Mouse (Mus musculus) small intestine, adult 10 weeks (tissue): Measurements from ENCODE around the gene Fam47e. TPM values are rescaled to one million over a fixed set of nuclear protein-coding genes. Genes with fewer than 3 reads are reported as not detected.

Source experiments
- polyA plus RNA-seq: library from polyadenylated mRNA; stranded (reverse); fragments of 350-450 nt; fragmentation: Illumina TruSeq; extraction: RNeasy Lipid Tissue Mini Kit (QIAGEN cat#74804); gene quantifications from one replicate; pipeline ENCODE4 v1.2.3, GENCODE M21; 2014; ENCODE audit warnings: low replicate concordance

Gene Fam47e
- not detected for polyA plus RNA-seq

DNA sequence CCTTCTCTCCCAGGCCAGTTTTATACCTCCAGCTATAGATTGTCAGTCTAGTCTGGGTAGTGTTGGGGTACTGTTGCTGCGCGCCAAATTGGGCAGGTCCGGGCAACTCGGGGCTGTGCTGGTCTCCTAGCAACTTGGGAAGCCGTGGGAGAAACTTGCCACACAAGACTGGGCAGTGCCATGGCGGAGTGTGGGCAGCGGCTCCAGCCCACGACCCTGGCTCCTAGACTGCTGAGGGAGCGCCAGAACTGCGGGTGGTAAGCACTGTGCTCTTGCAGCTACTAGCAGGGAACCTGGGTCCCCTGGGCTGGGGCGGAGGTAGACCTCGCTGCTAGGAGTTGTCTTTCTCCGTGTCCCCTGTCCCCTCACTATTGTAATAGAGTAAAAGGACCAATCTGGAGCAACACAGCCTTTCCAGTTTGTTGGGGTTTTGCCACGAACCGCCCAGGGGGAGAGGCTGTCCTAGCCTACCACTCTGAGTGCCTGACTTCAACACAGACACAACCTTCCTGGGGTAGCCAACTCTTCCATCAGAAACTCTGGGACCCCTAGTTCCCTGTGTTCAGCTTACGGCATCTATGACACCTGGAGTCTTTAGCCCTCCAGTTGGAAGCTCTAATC, at the start of gene Fam47e:
TSS of gene Fam47e (plus strand) at position 179 of the 621 bp plus-strand sequence.

DNA sequence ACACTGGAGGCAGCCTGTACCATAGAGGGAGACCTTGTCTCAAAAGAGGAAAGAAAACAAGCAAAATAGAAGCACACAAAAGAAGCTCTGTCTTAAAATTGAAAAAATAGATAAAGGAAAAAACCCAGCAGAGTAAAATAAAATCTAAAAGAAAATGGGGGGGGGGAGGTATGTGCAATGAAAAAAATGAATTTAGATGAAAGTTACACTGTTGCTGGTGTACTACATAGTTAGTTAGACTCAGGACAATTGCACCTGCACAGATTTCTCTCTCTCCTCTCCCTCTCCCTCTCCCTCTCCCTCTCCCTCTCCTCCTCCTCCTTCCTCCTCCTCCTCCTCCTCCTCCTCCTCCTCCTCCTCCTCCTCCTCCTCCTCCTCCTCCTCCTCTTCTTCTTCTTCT, 48.1 kb upstream of the Fam47e start, which contains the start of gene Scarb2:
TSS of gene Scarb2 (minus strand) at position 101 of the 400 bp plus-strand sequence.

DNA sequence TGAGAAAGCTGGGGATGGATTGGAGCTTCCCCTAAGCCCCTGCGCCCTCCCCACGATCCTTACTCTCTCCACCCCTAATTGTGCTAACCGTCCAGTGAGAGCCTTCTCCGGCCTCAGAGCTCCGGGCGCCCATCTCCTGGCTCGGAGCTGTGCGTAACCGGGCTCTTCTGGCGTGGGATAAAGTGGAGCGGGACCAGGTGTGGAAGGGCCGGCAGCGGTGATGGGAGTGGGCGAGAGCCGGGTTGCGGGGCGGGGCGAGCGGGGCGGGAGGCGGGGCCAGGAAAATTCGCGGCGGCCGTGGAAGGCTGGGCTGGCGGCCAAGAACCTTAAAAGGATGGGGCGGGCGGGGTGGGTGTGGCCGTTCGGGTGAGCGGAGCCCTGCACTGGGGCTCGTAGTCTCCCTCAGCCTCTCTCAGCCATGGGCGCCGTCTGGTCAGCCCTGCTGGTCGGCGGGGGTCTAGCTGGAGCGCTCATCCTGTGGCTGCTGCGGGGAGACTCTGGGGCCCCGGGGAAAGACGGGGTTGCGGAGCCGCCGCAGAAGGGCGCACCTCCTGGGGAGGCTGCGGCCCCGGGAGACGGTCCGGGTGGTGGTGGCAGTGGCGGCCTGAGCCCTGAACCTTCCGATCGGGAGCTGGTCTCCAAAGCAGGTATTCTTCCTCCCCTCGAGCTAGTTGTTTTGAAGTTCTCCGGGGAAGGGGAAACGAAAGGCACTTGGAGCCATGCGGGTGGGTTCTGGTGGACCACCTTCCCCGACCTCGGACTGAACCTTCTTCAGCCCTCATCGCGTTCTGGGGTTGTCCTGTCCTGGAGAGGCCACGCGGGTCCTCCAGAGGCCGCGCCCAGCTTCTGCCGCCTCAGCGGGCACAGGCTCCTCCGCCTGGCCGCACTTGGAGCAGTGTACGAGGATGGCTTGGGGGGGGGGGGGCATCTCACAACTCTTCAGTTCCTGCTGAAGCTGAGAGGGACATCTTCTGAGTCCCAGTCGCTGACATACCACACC, 48.1 kb downstream of the Fam47e start, which contains the start of gene Stbd1:
TSS of gene Stbd1 (plus strand) at position 351 of the 1,000 bp plus-strand sequence.

Other genes with a start within 250 kb of the Fam47e start
- 18.6 TPM for gene Sdad1, start 244.6 kb upstream of the Fam47e start, polyA plus RNA-seq
- gene Cxcl9, start 227.0 kb upstream of the Fam47e start, polyA plus RNA-seq: 16.9 TPM
- gene Art3, start 223.2 kb upstream of the Fam47e start, polyA plus RNA-seq: 10.9 TPM
- 10.5 TPM for gene Cxcl10, start 206.2 kb upstream of the Fam47e start, polyA plus RNA-seq
- gene Nup54, start 119.8 kb upstream of the Fam47e start, polyA plus RNA-seq: 52.1 TPM
- 61.5 TPM for gene Scarb2, start 48.2 kb upstream of the Fam47e start, polyA plus RNA-seq
- 2.0 TPM for gene Stbd1, start 48.0 kb downstream of the Fam47e start, polyA plus RNA-seq
- 1.5 TPM for gene Ccdc158, start 120.2 kb downstream of the Fam47e start, polyA plus RNA-seq
- 7.1 TPM for gene Shroom3, start 128.4 kb downstream of the Fam47e start, polyA plus RNA-seq